Mouse (Mus musculus) frontal cortex, adult (tissue): ENCODE results near the gene Vmn2r69.

ENCODE experiments used
- ATAC-seq: cut with Nextera tagmentation; 2 replicates; pipeline ENCODE4 v1.9.2; 2017; ENCODE audit warnings: mild to moderate bottlenecking, moderate library complexity, mixed read lengths; ENCODE audit not compliant: low TSS enrichment

Vmn2r69 gene

DNA sequence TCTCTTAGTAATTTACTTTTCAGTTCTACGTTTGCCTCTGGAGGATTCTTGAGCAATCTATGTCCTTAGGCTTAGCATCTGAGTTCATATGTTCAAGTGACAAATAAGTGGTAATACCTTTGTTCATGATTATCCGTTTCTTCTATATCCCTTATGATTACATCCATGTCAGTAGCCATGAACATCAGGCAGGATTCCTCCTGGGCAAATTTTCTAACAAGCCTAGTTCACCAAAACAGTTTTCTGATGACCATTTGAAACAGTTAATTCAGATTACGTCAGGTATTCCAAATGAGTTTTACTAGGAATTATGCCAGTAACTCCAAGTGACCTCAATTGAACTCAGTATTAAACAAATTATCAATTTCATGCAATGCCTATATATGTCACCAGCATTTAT, at the start of gene Vmn2r69:
Gene Vmn2r69 (minus strand): TSS at position 101 of the 400 bp plus-strand sequence.
- ATAC-seq, result no peak
